Mouse (Mus musculus) liver, embryonic 15.5 days (tissue): ENCODE results near the gene Acsl1. TPM values are rescaled to one million over a fixed set of nuclear protein-coding genes. Genes with fewer than 3 reads are reported as not detected.
A peak's percentile ranks its signal among the peaks of the same experiment; 100 is the strongest.

Experiments used
- ATAC-seq: fragments of 200-750 bp; cut with Nextera tagmentation; 2 replicates; pipeline ENCODE4 v1.8.0; 2017; ENCODE audit warnings: moderate number of reproducible peaks, mild to moderate bottlenecking, moderate library complexity; ENCODE audit not compliant: insufficient read depth
- H3K27ac ChIP-seq: fragments of 300-500 bp; sonication (generic); replicated peaks from 2 replicates; pipeline ENCODE4 v1.5.1; 2015; ENCODE audit warnings: mild to moderate bottlenecking, inconsistent platforms
- H3K27me3 ChIP-seq: fragments of 300-500 bp; sonication (generic); 2 replicates; pipeline ENCODE4 v1.6.1; 2015; ENCODE audit warnings: mild to moderate bottlenecking, inconsistent platforms
- H3K36me3 ChIP-seq: fragments of 300-500 bp; sonication (generic); replicated peaks from 2 replicates; pipeline ENCODE4 v1.6.1; 2015; ENCODE audit warnings: moderate library complexity, mild to moderate bottlenecking, inconsistent platforms
- H3K4me1 ChIP-seq: fragments of 300-500 bp; sonication (generic); replicated peaks from 2 replicates; pipeline ENCODE4 v1.6.1; 2015; ENCODE audit warnings: inconsistent platforms
- H3K4me2 ChIP-seq: fragments of 300-500 bp; sonication (generic); 2 replicates; pipeline ENCODE4 v1.6.1; 2015; ENCODE audit warnings: moderate library complexity, mild to moderate bottlenecking, inconsistent platforms
- H3K4me3 ChIP-seq: fragments of 300-500 bp; sonication (generic); replicated peaks from 2 replicates; pipeline ENCODE4 v1.5.1; 2015; ENCODE audit warnings: mild to moderate bottlenecking, inconsistent platforms
- H3K9ac ChIP-seq: fragments of 300-500 bp; sonication (generic); 2 replicates; pipeline ENCODE4 v1.6.1; 2015; ENCODE audit warnings: moderate library complexity, mild to moderate bottlenecking, inconsistent platforms
- H3K9me3 ChIP-seq: fragments of 300-500 bp; sonication (generic); replicated peaks from 2 replicates; pipeline ENCODE4 v1.6.1; 2016; ENCODE audit warnings: inconsistent platforms
- WGBS: fragments of 180-500 bp; shearing (Covaris S2); methylation state at CpG from one replicate; pipeline ENCODE4 v1.1.7; 2015; ENCODE audit warnings: mixed read lengths; ENCODE audit not compliant: insufficient replicate concordance; 5-methylcytosine and 5-hydroxymethylcytosine counted together
- polyA plus RNA-seq: library from polyadenylated mRNA; unstranded; fragments of >200 nt; fragmentation: Nextera tagmentation; extraction: Ambion mirVana; gene quantifications from 2 replicates; pipeline ENCODE4 v1.2.1, GENCODE M21; 2015

Gene Acsl1
- polyA plus RNA-seq = 106 and 125 TPM in 2 replicates

DNA sequence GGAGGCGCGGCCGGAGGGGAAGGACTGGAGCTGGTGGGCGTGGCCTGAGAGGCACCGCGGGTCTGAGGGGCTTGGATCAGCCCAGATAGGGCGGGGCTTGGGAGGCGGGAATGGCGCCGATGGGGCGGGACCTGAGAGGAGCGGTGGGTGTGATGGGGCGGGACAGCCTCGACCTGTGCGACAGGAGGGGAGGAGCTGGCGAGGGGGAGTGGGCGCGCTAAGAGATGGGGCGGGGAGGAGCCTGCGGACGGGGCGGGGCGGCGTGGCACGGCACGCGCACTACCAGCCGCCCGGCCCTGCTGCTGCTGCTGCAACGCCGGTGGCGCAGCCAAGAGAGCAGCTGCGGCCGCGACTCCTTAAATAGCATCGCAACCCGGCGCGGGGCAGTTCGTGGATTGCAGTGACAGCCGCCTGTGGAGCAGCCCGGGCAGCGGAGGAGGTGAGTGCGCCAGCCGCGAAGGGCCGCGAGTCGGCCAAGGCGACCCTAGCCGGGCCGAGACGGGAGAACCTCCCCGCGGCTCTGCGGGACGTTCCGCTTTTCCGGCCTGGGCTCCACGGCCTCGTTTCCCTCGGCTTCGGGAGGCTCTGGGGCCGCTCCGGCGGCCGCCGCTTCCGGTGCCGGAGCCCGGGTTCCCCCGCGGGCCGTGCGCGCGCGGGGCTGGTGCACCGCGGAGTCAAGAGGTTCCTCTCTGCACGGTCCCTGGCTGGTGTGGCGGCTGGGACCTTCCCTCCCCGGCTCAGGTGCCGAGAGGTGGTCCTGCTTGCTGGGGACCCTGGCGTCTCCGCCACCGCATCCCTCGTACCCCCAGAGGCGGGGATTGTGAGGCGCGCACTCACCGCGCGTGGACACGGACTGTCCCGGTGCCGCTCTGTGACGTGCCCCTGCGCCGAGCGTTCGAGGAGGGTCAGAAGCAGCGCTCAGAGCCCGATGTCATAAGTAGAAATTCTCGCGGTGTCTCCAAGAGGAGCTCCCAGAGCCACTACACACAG is at the start of gene Acsl1:
TSS of gene Acsl1 (plus strand) at position 246 of the 990 bp plus-strand sequence.
- Histone ChIP-seq H3K4me2 (peak within 1 kb of the TSS; percentile 95), H3K4me3 (peak within 1 kb of the TSS; percentile 97), H3K36me3 (peaks cover 17% of the 10 kb centered on the region), H3K27ac (peak within 1 kb of the TSS; percentile 90), H3K9me3 (no peaks in the 10 kb centered on the region), H3K4me1 (peaks cover 49% of the 10 kb centered on the region), H3K9ac (peak within 1 kb of the TSS; percentile 97), H3K27me3 (no peaks in the 10 kb centered on the region)
- ATAC-seq = peak; percentile 88
- under 1% methylated on average over 104 of the region's 106 CpGs for WGBS

DNA sequence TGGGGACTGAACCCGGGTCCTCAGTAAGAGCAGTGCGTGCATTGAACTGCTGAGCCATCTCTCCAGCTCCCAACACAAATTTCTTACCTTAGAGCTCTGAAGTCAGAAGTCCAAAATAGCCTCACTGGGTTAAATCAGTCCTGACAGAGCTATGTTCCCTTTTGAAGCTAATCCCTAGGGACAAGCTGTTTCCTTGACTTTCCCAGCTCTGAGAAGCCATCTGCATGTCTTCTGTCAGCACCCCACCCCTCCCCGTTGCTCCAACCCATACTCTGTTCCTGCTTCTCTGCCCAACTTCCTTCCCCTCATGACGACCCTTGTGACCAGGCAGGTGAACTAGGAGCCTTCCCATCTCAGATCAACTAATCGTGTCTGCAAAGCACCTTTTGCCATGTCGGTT is 49.3 kb upstream of the Acsl1 start:
- WGBS = 55% methylated on average over 6 of the region's 6 CpGs
- H3K36me3 ChIP-seq = no peaks in the 10 kb centered on the region
- H3K27ac ChIP-seq = no peak overlapping the region
- H3K9ac ChIP-seq = no peak overlapping the region
- H3K4me2 ChIP-seq = no peak overlapping the region
- no peaks in the 10 kb centered on the region for H3K4me1 ChIP-seq
- no peak overlapping the region for H3K4me3 ChIP-seq
- ATAC-seq = no peak
- no peaks in the 10 kb centered on the region for H3K9me3 ChIP-seq
- no peaks in the 10 kb centered on the region for H3K27me3 ChIP-seq

DNA sequence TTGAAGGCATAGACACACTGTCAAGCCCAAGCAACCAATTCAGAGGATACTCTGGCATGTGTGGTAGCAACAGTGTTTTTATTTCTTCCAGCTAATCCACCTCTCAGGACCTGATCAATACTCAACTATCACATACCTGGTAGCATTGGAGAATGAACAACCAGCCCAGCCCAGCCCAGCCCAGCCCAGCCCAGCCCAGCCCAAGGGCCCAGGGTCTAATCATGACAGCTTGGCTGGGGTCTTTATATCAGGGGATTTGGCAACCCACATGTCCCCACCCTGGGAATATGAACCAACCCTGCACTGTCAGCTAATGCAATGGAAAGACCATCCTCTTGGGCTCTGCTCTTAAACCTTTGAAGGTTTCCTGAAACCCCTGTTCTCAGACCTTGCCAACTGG is 42.9 kb upstream of the Acsl1 start:
- no peak overlapping the region for H3K27ac ChIP-seq
- no peak overlapping the region for H3K4me2 ChIP-seq

DNA sequence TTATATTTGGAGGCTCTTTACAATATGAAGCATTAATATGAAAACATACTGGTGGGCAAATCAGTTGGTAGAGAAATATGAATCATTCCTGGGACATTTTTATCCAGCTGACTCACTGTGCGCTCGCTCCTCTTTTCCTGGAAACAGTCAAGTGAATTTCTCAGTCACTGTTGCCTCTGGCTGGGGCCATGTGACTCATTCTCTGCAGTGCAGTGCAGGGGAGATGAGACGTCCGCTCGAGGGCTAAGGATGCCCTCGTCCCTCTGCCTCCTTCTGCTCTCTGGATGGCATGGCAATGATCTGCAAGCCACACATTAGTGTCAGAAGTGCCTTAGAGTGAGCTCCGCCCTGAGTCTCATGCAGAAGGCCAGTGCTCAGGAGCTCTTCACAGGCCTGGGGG is 41.0 kb upstream of the Acsl1 start:
- Histone ChIP-seq H3K36me3 (no peaks in the 10 kb centered on the region), H3K9ac (no peak overlapping the region), H3K4me1 (no peaks in the 10 kb centered on the region), H3K4me3 (no peak overlapping the region), H3K4me2 (no peak overlapping the region), H3K27ac (no peak overlapping the region), H3K9me3 (no peaks in the 10 kb centered on the region), H3K27me3 (no peaks in the 10 kb centered on the region)
- 63% methylated on average over 7 of the region's 7 CpGs for whole genome bisulfite sequencing
- no peak for ATAC-seq

More for the DNA sequence above, 42.9 kb upstream of the Acsl1 start:
- H3K4me1 ChIP-seq = no peaks in the 10 kb centered on the region
- no peaks in the 10 kb centered on the region for H3K9me3 ChIP-seq
- H3K36me3 ChIP-seq = no peaks in the 10 kb centered on the region
- H3K9ac ChIP-seq = no peak overlapping the region
- no peak overlapping the region for H3K4me3 ChIP-seq
- no peak for ATAC-seq
- no peaks in the 10 kb centered on the region for H3K27me3 ChIP-seq

DNA sequence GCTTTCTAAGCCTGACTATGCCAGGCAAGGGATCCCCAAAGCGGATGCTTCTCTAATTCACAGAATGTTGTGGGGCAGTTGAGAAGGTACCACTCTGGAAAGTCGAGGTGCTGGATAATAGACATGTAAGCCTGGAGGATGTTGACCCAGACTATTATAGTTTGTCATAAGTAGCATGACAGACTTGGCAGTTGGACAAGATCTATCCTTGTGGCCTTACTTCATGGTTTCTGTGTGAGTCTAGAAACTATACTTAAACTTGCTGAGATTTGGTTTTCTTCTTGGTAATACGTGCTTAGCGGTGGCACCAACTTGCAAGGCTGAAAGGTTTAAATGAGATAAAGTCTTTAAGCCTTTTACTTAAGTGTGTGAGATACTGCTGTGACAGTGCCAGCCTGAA is 38.9 kb upstream of the Acsl1 start:
- Histone ChIP-seq H3K9me3 (no peaks in the 10 kb centered on the region), H3K9ac (no peak overlapping the region), H3K27ac (no peak overlapping the region), H3K4me3 (no peak overlapping the region), H3K4me2 (no peak overlapping the region), H3K4me1 (no peaks in the 10 kb centered on the region), H3K36me3 (no peaks in the 10 kb centered on the region), H3K27me3 (no peaks in the 10 kb centered on the region)
- ATAC-seq = no peak
- WGBS = 66% methylated on average over 4 of the region's 4 CpGs

DNA sequence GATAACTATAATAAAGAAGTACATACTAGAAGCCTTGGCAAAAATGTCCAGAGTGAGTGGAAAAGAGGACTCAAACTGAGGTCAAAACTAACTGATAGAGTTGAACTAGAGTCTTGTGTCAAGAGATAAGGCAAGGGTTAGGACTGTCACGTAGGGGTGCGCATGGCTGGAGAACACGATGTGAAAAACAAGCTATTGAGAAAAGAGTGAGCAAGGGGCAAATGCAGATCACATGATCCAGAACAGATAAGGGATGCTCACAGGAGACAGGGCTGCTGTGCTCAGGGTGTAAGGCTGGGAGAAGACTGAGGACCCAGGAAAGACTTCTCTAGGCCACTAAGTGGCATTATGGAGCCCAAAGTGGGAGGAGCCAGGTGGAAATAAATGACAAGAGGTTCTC is 38.3 kb upstream of the Acsl1 start:
- Histone ChIP-seq H3K9me3 (no peaks in the 10 kb centered on the region), H3K27ac (no peak overlapping the region), H3K4me3 (no peak overlapping the region), H3K27me3 (no peaks in the 10 kb centered on the region), H3K36me3 (no peaks in the 10 kb centered on the region), H3K4me1 (no peaks in the 10 kb centered on the region), H3K9ac (no peak overlapping the region), H3K4me2 (no peak overlapping the region)
- WGBS = 57% methylated on average over 3 of the region's 3 CpGs
- no peak for ATAC-seq

DNA sequence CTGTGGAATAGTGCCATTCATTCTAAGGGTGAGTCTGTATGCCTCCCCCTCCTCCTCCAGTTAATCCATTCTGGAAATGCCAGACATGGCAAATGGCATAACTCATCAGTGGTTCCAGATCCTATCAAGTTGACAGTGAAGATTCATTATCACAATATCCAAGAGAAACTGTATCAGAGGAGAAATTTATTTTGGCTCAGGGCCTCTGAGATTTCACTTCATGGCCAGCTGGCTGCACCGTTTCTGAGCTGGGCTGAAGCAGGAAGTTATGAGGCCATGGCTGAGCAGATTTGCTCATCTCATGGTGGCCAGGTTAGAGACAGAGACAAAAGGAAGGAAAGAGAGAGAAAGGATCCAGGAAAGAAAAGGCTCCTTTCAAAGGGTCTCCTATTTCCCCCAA is 37.2 kb upstream of the Acsl1 start:
- WGBS = 43% methylated on average over 1 of the region's 1 CpGs
- H3K4me1 ChIP-seq = no peaks in the 10 kb centered on the region
- ATAC-seq = no peak

DNA sequence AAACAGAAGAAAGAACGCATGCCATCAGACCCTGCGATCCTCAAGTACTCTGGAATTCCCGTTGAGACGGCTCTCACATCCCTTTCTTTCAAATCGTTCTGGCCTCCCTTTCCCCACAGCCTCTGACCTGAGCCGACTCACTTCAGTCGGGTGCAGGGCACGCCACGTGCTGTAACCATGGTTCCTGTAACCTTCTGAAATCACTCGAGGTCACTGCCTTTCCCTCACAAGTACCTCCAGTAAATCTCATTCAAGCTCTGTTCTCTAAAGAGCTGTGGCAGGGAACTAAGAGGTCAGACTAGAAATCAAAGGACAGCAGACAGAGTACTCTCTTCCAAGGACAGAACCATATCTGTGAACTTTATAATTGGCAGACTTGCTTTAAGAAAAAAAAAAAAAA is 32.3 kb upstream of the Acsl1 start:
- Histone ChIP-seq H3K36me3 (no peaks in the 10 kb centered on the region), H3K9me3 (no peaks in the 10 kb centered on the region), H3K4me1 (no peaks in the 10 kb centered on the region), H3K27ac (no peak overlapping the region), H3K9ac (no peak overlapping the region), H3K27me3 (no peaks in the 10 kb centered on the region), H3K4me3 (no peak overlapping the region), H3K4me2 (no peak overlapping the region)
- no peak for ATAC-seq
- 65% methylated on average over 10 of the region's 10 CpGs for WGBS

More for the DNA sequence above, 37.2 kb upstream of the Acsl1 start:
- H3K4me2 ChIP-seq = no peak overlapping the region
- no peaks in the 10 kb centered on the region for H3K27me3 ChIP-seq
- H3K27ac ChIP-seq = no peak overlapping the region
- no peak overlapping the region for H3K4me3 ChIP-seq
- no peaks in the 10 kb centered on the region for H3K36me3 ChIP-seq
- no peak overlapping the region for H3K9ac ChIP-seq
- H3K9me3 ChIP-seq = no peaks in the 10 kb centered on the region

DNA sequence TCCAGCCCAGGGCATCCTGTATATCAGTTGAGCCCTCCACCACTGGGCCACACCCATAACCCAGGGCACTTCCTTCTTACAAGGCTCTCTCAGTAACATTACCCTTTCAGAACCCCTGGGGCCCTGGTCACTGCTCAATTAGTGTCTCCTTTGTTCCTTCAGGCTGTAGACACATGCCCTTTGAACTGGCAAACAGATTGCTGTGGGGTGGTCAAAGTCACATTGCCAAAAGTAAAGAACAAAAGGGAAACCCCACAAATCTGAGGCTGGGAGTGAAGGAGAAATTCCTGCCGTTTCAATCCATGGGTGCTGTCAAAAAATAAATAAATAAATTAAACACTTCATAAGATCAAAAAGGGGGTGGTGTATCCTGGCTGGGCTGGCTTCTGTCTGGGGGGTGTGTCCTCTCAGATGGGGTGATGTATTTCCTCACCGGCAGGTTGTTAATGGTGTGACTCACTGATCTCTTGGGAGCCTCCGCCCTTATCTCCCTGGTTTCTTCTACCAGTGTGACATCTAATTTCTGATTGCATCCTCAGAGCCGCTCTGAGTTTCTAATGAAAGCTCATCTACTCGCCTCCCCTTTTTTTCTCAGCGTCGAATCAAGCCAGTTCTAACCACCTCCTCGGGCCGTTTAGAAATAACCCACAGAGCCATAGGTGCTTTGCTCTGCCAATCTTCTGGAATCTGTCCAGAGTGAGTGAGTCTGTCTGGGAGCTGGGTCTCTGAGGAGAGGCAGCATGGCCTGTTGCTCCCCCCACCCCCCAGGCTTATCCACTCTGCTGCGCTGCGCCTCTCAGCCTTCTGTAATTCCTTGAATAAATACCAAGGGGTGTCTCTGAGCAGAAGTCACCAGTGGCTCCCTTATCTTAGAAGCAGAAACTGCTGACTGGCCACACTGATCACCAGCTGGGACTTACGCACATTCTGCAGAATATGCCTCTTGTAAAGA is 24.6 kb upstream of the Acsl1 start:
- Histone ChIP-seq H3K9me3 (no peaks in the 10 kb centered on the region), H3K4me3 (no peak overlapping the region), H3K4me1 (peaks cover 27% of the 10 kb centered on the region), H3K4me2 (peak overlapping the region; percentile 21; the same call in 1 of the 2 replicates), H3K9ac (no peak overlapping the region), H3K36me3 (no peaks in the 10 kb centered on the region), H3K27ac (peak overlapping the region; percentile 73), H3K27me3 (no peaks in the 10 kb centered on the region)
- peak; percentile 51; the same call in 1 of the 2 replicates for ATAC-seq
- WGBS = 28% methylated on average over 12 of the region's 12 CpGs

DNA sequence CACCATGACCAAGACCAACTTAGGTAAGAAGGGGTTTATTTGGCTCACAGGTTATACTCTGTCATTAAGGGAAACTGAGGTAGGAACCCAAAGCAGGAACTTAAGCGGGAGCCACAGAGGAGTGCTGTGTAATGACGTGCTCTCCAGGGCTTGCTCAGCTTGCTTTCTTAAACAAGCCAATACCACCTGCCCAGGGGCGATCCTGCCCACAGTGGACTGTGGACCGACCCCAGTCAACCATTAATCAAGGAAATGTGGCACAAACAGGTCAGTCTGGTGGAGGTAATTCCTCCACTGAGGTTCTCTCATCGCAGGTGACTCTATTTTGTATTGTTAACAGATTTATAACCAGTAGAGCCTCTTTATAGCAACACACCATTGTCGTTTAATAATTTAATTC is 23.5 kb upstream of the Acsl1 start:
- peak; percentile 52 for ATAC-seq
- H3K27me3 ChIP-seq = no peaks in the 10 kb centered on the region
- no peak overlapping the region for H3K4me3 ChIP-seq
- H3K9me3 ChIP-seq = no peaks in the 10 kb centered on the region
- H3K4me2 ChIP-seq = no peak overlapping the region
- no peak overlapping the region for H3K9ac ChIP-seq
- no peaks in the 10 kb centered on the region for H3K36me3 ChIP-seq
- H3K27ac ChIP-seq = peak overlapping the region; percentile 73
- peaks cover 27% of the 10 kb centered on the region for H3K4me1 ChIP-seq
- 50% methylated on average over 6 of the region's 6 CpGs for WGBS

DNA sequence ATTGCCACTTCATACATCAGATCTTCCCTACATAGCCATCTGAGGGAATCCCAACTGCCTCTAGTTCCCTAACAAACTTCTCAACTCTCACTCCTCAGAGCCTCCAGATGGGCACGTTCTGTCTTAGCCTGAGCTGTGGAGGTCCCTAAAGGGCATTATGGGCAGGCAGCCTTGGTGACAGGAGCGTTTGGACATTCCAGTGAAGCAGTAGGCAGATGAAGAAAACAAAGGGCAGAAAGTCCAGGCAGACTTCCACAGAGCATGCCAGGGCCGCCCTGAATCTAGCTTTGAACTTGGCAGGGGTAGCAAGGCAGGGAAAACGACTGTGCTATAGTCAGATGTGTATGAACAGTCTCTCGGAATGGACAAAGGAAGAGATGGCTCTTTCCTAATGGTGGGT is 22.2 kb upstream of the Acsl1 start:
- Histone ChIP-seq H3K9ac (no peak overlapping the region), H3K36me3 (no peaks in the 10 kb centered on the region), H3K4me2 (no peak overlapping the region), H3K27ac (no peak overlapping the region), H3K9me3 (no peaks in the 10 kb centered on the region), H3K4me3 (no peak overlapping the region), H3K4me1 (peaks cover 27% of the 10 kb centered on the region), H3K27me3 (no peaks in the 10 kb centered on the region)
- 57% methylated on average over 5 of the region's 5 CpGs for WGBS
- ATAC-seq = no peak
